In the genomic region with DNA sequence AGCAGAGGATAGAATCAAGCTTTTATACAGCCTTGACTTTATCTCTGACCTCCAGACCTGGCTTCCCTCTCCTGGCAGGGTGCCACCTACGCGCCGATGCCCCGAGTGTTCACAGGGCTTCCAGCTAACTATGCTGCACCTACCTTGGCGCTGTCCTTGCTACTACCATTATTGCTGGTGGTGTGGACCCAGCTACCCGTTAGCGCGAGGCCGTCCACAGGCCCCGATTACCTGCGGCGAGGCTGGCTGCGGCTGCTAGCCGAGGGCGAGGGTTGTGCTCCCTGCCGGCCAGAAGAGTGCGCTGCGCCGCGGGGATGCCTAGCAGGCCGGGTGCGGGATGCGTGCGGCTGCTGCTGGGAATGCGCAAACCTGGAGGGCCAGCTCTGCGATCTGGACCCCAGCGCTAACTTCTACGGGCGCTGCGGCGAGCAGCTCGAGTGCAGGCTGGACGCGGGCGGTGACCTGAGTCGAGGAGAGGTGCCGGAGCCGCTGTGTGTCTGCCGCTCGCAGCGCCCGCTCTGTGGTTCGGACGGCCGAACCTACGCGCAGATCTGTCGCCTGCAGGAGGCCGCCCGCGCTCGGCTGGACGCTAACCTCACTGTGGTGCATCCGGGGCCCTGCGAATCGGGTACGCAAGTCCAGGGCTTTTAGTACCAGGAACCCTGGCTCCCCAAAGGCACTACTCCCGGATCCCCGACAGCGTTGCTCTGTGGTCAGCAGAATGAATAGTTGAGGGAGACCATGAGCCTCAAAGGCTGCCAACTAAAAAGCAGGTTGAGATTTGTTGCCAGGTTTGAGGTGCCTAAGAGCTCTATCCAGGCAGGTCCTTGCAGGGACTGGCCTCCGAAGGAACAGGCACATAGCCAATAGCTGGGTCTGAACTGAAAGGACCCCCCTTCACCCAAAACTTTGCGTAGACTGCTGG, we compare ENCODE assay signal across 8 mouse cellular contexts. TPM values are rescaled to one million over a fixed set of nuclear protein-coding genes. Genes with fewer than 3 reads are reported as not detected.
DNase-seq lines count a peak whose midpoint lies in the region; ATAC-seq lines count a peak whose summit lies in the region.

No protein-coding gene starts in this region.

- peak; percentile 63 for DNase-seq in 416B (ENCODE audit: low read depth)
- DNase-seq in ZHBTc4 (ENCODE audit: low read depth, low spot score), result peak; percentile 84
- peak; percentile 82 for DNase-seq in embryo, embryonic 11 days
- DNase-seq in lung, postnatal 10 days, result peak; percentile 81
- peak; percentile 46 for DNase-seq in right cerebral cortex, postnatal 4 days

- no peak overlapping the region for H3K27ac ChIP-seq in heart, embryonic 12.5 days (ENCODE audit: poor library complexity, severe bottlenecking)
- H3K27ac ChIP-seq in kidney, embryonic 16.5 days (ENCODE audit: low read length), result no peak overlapping the region

- WGBS in heart, embryonic 12.5 days, result under 1% methylated on average over 62 of the region's 62 CpGs
- WGBS in kidney, embryonic 16.5 days, result under 1% methylated on average over 62 of the region's 62 CpGs

- H3K27me3 ChIP-seq in heart, embryonic 12.5 days (replicated peaks), result peaks cover 61% of the 10 kb centered on the region
- H3K27me3 ChIP-seq in kidney, embryonic 16.5 days (ENCODE audit: insufficient read depth, low read length), result peaks cover 59% of the 10 kb centered on the region

- peak overlapping the region; percentile 59 for H3K4me3 ChIP-seq in heart, embryonic 12.5 days
- H3K4me3 ChIP-seq in kidney, embryonic 16.5 days (ENCODE audit: low read length), result peak overlapping the region; percentile 81

- H3K9me3 ChIP-seq in heart, embryonic 12.5 days (replicated peaks), result no peaks in the 10 kb centered on the region
- no peaks in the 10 kb centered on the region for H3K9me3 ChIP-seq in kidney, embryonic 16.5 days (ENCODE audit: low read length)

- ATAC-seq in heart, embryonic 12.5 days (ENCODE audit: insufficient number of reproducible peaks, low FRiP score), result no peak
- no peak for ATAC-seq in kidney, embryonic 16.5 days (ENCODE audit: low FRiP score, low TSS enrichment)
- ATAC-seq in inflammation-experienced regulatory T-cells, adult 6 months, result no peak

- H3K4me2 ChIP-seq in heart, embryonic 12.5 days, result peak overlapping the region; percentile 98
- peak overlapping the region; percentile 99 for H3K4me2 ChIP-seq in kidney, embryonic 16.5 days (replicated peaks; ENCODE audit: low read depth, low read length)

- H3K36me3 ChIP-seq in heart, embryonic 12.5 days, result no peaks in the 10 kb centered on the region
- no peaks in the 10 kb centered on the region for H3K36me3 ChIP-seq in kidney, embryonic 16.5 days (ENCODE audit: insufficient read depth, low read length)

- H3K4me1 ChIP-seq in heart, embryonic 12.5 days (replicated peaks), result peaks cover 63% of the 10 kb centered on the region
- peaks cover 50% of the 10 kb centered on the region for H3K4me1 ChIP-seq in kidney, embryonic 16.5 days (ENCODE audit: insufficient read depth, low read length)

- peak overlapping the region; percentile 58 for H3K9ac ChIP-seq in heart, embryonic 12.5 days
- peak overlapping the region; percentile 63 for H3K9ac ChIP-seq in kidney, embryonic 16.5 days (replicated peaks; ENCODE audit: low read length)

RNA-seq across cellular contexts. Expression of gene Kazald1, which starts 1.8 kb away (rescaled TPM):
- polyA plus RNA-seq in heart, embryonic 12.5 days (2016; fragmentation: Nextera tagmentation; extraction: Ambion mirVana), result 2.9 and 3.0 TPM in 2 replicates
- polyA plus RNA-seq in kidney, embryonic 16.5 days (2015; fragmentation: Nextera tagmentation; extraction: Ambion mirVana), result 14.6 and 18.4 TPM in 2 replicates
- 1 to 10 TPM in 1 of 3 experiments, under 1 TPM in 2; 0.21 to 1.0 (median 0.56) TPM for polyA plus RNA-seq in inflammation-experienced regulatory T-cells, adult 6 months (2017; shearing (Covaris generic))

RNA-seq across cellular contexts. Expression of gene Sfxn3, which starts 29.5 kb away (rescaled TPM):
- 20.4 and 21.3 TPM in 2 replicates for polyA plus RNA-seq in heart, embryonic 12.5 days (2016; fragmentation: Nextera tagmentation; extraction: Ambion mirVana)
- polyA plus RNA-seq in kidney, embryonic 16.5 days (2015; fragmentation: Nextera tagmentation; extraction: Ambion mirVana), result 25.6 and 27.4 TPM in 2 replicates
- polyA plus RNA-seq in inflammation-experienced regulatory T-cells, adult 6 months (2017; shearing (Covaris generic)), result 10 to 100 TPM; 61.5 to 97.7 (median 97.5) TPM

RNA-seq across cellular contexts. Expression of gene Pdzd7, which starts 31.3 kb away (rescaled TPM):
- polyA plus RNA-seq in heart, embryonic 12.5 days (2016; fragmentation: Nextera tagmentation; extraction: Ambion mirVana), result 0.09 and 0.18 TPM in 2 replicates
- polyA plus RNA-seq in kidney, embryonic 16.5 days (2015; fragmentation: Nextera tagmentation; extraction: Ambion mirVana), result 0.82 and 0.89 TPM in 2 replicates
- polyA plus RNA-seq in inflammation-experienced regulatory T-cells, adult 6 months (2017; shearing (Covaris generic)), result not detected
